Mouse (Mus musculus) Patski (cell line): ENCODE measurements around the gene Iqcj. TPM values are rescaled to one million over a fixed set of nuclear protein-coding genes. Genes with fewer than 3 reads are reported as not detected.
A peak's percentile ranks its signal among the peaks of the same experiment; 100 is the strongest.
"Not testable (repeated sequence)": the region's sequence is repeated elsewhere in the genome, so short reads cannot be mapped to it uniquely, and the experiment has no call there.

Experiments
- ATAC-seq: fragments of 100-300 bp; one replicate; pipeline ENCODE4 v1.8.0; 2021
- CTCF ChIA-PET: fragments of 350-600 bp; sonication (Branson Sonifier 250); formaldehyde crosslinking; loops from one replicate; lab custom pipeline; 2022; ENCODE audit warnings: inconsistent platforms; lab: Charles Lee
- POLR2A ChIA-PET: fragments of 350-600 bp; sonication (Branson Sonifier 250); formaldehyde crosslinking; loops from one replicate; lab custom pipeline; 2022; ENCODE audit warnings: antibody characterized with exemption, inconsistent platforms; lab: Charles Lee
- DNase-seq: peaks from one replicate; pipeline ENCODE4 v3.0.0-alpha.2; 2011; ENCODE audit warnings: low read depth, low spot score
- H3K27me3 ChIP-seq: fragments of 371-371 bp; one replicate; pipeline ENCODE4 v1.5.1; 2021
- CTCF ChIP-seq: fragments of 100-300 bp; IDR thresholded peaks from one replicate; pipeline ENCODE4 v1.5.1; 2021
- in situ Hi-C: fragments of 300-500 bp; cut with MboI; formaldehyde crosslinking; loops from 3 replicates; pipeline ENCODE4 v1.11.1; 2018; ENCODE audit warnings: low pct_unique_long_range_greater_than_20kb, mixed read lengths
- polyA plus RNA-seq: library from polyadenylated mRNA; unstranded; gene quantifications from one replicate; pipeline ENCODE4 v1.2.3, GENCODE M21; 2021

Gene Iqcj
- polyA plus RNA-seq, 1 experiment from 2014 or later: not detected

DNA sequence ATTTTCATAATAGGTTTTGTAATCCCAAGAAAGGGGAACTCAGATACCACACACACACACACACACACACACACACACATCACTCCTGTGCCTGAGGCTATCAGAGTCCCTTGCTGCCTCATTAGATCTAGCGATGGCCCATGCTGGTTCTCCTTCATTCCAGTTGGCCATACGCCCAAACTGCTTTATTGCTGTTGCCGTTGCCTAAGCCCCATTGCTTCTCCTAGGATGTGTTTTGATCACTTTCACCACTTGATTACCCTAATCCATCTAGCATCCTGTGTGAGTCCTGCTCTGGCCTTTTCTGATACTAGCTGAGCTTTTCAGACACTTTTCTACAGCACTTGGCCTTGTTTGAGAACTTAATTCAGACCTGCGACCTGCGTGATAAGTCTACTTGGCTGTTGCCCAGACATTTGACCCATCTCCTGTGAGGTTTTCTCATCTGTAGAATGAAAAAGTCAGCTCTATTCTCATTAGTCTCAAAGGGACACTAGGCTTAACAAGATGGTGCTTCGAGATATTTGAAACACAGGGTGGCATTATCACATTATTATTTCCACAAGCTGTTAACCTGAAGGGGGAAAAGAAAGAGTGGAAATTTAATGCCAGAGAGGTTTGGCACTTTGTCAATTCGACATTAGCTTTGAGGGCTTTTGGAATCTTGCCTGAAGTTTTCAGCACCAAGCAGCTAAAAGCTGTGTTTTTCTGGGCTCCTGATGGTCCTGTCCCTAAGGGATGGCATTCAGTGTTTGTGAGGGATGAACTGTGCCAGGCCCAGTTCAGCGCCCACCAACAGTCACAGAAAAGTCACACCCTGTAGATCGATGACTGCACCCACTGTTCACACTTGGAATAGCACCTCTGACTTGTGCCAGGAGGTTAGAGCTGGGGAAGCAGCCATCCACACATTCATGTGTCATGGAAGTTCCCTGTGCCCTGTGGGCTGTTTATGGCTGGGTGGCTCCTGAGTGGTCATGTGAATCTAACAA lies 179.7 kb downstream of the Iqcj start:
- DNase-seq: no peak
- peak; percentile 33 for TF ChIP-seq CTCF
- in situ Hi-C loops: loop anchor here (25.0 kb wide), 1 partner anchor 866 kb away; no protein-coding TSS in a partner anchor

DNA sequence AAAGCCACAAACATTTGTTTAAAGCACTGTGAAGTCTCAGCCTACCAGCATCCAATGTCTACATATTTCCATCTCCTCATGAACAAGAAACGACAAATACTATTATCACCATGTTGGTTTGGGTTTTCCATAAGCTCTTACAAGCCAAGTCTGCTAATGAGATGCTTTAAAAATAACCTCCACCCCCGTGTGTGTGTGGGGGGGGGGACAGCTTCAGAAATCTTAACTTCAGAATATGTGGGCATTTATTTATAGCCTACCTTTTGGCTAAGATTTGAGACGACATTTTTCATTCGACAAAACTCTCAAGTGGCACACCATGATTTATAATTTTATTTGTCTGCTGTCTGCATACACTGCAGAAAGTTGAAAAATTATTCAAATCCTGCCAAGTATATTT lies 185.4 kb downstream of the Iqcj start:
- DNase-seq: no peak

More for the DNA sequence above, 179.7 kb downstream of the Iqcj start:
- peak; percentile 79 for ATAC-seq
- ChIA-PET POLR2A (interaction anchor here (0.6 to 0.9 kb wide), 2 partner anchors 12 to 644 kb away, joined by 3 read pairs; no protein-coding TSS in a partner anchor), CTCF (interaction anchor here (1.0 to 2.0 kb wide), 4 partner anchors 12 to 26 kb away, joined by 3 to 5 read pairs (median 4); no protein-coding TSS in a partner anchor)
- peaks cover 63% of the 10 kb centered on the region for H3K27me3 ChIP-seq

DNA sequence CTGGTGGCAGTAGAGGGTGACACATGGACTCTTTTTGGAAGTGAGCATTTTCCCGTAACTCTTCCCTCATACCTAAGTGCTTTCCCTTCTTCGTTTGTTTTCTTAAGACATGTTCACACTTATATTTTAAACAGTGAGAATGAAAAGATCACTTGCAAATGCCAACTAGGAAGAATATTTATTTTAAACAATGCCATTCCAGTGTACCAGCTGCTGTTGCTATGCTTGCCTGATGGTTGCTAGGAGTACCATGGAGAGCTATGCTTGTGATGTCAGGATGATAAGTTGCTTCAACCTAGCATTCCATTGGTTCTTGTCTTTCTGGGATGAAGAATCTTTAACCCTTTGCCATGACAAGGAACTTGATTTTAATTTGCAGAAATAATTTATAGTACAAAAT lies 193.0 kb downstream of the Iqcj start:
- DNase-seq: no peak
- in situ Hi-C loops: no loop called here
- no peak for TF ChIP-seq CTCF
- peaks cover 49% of the 10 kb centered on the region for H3K27me3 ChIP-seq
- CTCF ChIA-PET: interaction anchor here (1.3 to 2.0 kb wide), 2 partner anchors 9 to 13 kb away, joined by 4 to 5 read pairs; no protein-coding TSS in a partner anchor
- POLR2A ChIA-PET: no interaction called here
- no peak for ATAC-seq

More for the DNA sequence above, 185.4 kb downstream of the Iqcj start:
- ChIA-PET CTCF (no interaction called here), POLR2A (interaction anchor here (0.6 kb wide), 1 partner anchor 50 kb away, joined by 3 read pairs; no protein-coding TSS in a partner anchor)
- in situ Hi-C loops: no loop called here
- ATAC-seq: no peak
- no peak for TF ChIP-seq CTCF
- H3K27me3 ChIP-seq: peaks cover 79% of the 10 kb centered on the region

DNA sequence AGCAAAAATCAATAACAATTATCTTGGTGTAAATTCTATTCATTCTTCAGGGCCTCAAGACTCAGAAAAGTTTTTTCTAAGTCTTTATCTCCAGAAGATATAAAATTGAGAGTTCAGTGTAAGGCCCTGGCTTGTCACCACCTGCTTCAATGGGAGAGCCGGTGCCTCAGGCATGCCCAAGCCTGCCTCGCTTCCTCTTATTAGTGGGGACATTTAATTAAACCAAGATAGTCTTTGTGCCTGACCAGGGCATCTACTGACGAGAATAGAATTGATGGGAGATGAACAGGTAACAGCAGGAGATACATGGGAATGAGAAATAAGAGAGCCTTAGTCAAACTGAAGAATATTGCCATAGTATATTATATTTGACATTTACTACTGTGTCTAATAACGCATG lies 200.1 kb downstream of the Iqcj start:
- ChIA-PET POLR2A (no interaction called here), CTCF (interaction anchor here (1.3 kb wide), 1 partner anchor 11 kb away, joined by 3 read pairs; no protein-coding TSS in a partner anchor)
- no peak for ATAC-seq
- TF ChIP-seq CTCF: no peak
- peaks cover 69% of the 10 kb centered on the region for H3K27me3 ChIP-seq
- no peak for DNase-seq
- in situ Hi-C loops: no loop called here

DNA sequence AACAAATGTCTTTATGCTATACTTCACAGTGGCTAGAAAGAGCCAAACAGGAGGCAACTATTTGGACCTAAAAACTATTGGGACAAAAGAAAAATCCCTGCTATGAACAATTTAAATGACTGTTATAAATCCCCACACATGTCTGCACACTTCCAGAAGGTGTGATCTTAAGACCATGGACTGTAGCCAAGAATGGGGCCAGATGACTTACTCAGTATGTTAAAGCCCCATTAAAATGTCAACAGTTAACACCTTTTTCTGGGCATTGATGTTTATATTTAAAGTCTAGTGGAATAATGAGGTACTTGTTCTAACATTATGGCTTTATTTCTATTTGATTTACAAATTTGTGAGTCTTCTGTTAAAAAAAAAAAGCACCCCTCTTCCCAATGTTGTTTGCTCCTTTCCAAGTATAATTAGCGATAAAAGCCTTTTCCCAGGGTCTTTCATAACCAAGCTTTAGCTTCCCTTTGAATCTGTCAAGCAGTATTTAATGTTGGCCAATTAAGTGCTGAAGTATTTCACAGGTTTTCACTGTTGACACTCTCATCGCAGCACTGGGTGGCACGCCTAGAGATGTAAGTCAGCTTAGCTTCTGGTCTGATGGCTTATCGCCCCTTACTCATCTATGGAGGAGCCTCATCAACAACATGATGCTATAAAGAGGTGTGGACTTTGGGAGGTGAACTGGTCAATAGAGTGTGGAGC lies 204.9 kb downstream of the Iqcj start:
- CTCF ChIA-PET: interaction anchor here (1.3 to 1.4 kb wide), 2 partner anchors 31 to 43 kb away, joined by 3 to 4 read pairs; no protein-coding TSS in a partner anchor
- in situ Hi-C loops: no loop called here
- TF ChIP-seq CTCF: no peak
- peaks cover 47% of the 10 kb centered on the region for H3K27me3 ChIP-seq
- DNase-seq (no peak), ATAC-seq (no peak)
- POLR2A ChIA-PET: no interaction called here

DNA sequence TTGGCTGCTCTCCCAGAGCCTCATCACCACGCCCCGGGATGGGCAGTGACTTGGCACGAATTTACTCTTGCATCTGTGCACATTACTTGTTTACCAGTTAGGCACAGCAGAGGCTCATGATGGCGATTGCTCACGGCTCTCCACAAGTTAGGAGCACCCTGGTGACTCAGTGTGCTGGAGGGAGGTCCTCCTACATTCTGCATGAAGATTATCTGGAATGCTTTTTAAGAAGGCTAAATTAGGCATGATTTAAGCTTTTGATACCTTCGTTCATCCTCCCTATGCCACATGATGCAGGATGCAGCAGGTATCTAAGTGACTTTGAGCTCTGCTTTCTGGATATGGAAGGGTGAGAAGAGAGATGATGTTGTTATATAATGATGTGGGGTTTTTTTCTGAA lies 207.5 kb downstream of the Iqcj start:
- peaks cover 46% of the 10 kb centered on the region for H3K27me3 ChIP-seq
- DNase-seq, CTCF ChIA-PET, ATAC-seq, in situ Hi-C loops: not testable (repeated sequence)
- POLR2A ChIA-PET: interaction anchor here (0.7 kb wide), 1 partner anchor 153 kb away, joined by 3 read pairs; no protein-coding TSS in a partner anchor

DNA sequence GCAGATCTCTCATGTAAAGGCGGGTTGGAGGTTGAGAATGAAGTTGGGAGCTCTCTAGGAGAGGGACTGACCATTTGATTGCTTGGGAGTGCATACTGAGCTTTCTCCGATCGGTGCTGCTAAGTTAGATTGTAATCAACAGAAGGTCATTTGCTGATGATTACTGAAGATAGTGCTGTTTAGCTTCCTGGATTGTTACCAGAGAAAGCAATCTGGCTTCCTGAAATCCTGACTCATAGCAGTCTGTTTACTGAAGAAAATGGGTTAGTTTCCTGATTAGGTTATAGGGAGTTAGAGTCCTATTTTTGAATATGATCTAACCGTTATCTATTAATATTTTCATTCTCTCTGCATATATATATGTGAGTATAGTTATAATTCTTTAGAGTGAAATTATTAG lies 209.3 kb downstream of the Iqcj start:
- H3K27me3 ChIP-seq: peaks cover 46% of the 10 kb centered on the region
- ATAC-seq (no peak), DNase-seq (no peak)
- CTCF ChIA-PET: no interaction called here
- POLR2A ChIA-PET: no interaction called here
- in situ Hi-C loops: no loop called here
- no peak for TF ChIP-seq CTCF

DNA sequence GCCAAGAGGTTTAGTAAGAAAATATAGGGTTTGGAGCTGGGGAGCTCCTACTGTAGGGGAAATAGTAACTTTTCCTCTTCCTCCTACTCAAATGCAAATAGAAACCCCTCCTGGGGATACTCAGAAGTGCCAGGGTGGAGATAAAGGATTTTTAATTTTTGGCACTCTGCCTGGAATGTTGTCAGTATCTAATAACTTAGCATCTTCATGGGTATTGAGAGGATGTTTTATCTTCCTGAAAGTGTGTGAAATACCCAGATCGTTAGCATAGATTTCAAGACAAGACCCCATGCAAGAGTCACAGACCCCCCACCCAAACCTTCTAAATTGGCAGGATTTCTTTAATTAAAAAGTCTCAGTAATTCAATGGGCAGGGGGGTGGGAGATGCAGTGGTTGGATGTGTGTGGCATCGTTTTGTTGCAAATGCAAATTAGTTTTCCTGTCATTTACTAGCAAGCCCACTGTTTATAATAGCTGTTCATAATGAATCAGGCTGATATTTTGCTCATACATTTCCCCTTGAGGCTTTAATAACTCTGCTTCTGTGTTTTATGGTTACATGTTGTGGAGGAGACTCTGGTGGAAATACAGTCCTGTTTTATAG lies 213.2 kb downstream of the Iqcj start:
- ATAC-seq (no peak), DNase-seq (no peak)
- in situ Hi-C loops: no loop called here
- POLR2A ChIA-PET: no interaction called here
- TF ChIP-seq CTCF: no peak
- peaks cover 71% of the 10 kb centered on the region for H3K27me3 ChIP-seq
- CTCF ChIA-PET: no interaction called here

Other genes with a start within 250 kb of the Iqcj start
- gene Iqschfp, start within 50 bp of the Iqcj start, polyA plus RNA-seq: not detected
- gene Schip1, start 172.6 kb downstream of the Iqcj start, polyA plus RNA-seq: 61.6 TPM